Mouse (Mus musculus): Measurements from ENCODE around the gene P2rx2. TPM values are rescaled to one million over a fixed set of nuclear protein-coding genes. Genes with fewer than 3 reads are reported as not detected.

The P2rx2 gene
- 9.9 and 12.2 TPM in 2 replicates for polyA plus RNA-seq (2014; fragmentation: Nextera tagmentation; extraction: Ambion mirVana)

GRCm38 (mm10) chr5:110342648-110343284 lies at the start of gene P2rx2:
P2rx2 (minus strand) TSS chr5:110343212.
- Histone ChIP-seq H3K36me3 (replicated peaks; ENCODE audit: control insufficient read depth, insufficient read depth) (no peaks in the 10 kb centered on the region), H3K27me3 (ENCODE audit: control insufficient read depth, insufficient read depth, low read length) (peaks cover 16% of the 10 kb centered on the region), H3K4me1 (replicated peaks; ENCODE audit: control insufficient read depth, insufficient read depth, low read length) (peaks cover 12% of the 10 kb centered on the region), H3K4me3 (replicated peaks; ENCODE audit: low read length) (peak within 1 kb of the TSS; percentile 51), H3K27ac (no peak within 1 kb of the TSS), H3K9ac (peak within 1 kb of the TSS; percentile 67), H3K4me2 (replicated peaks) (peak within 1 kb of the TSS; percentile 98), H3K9me3 (ENCODE audit: control insufficient read depth, low read length) (no peaks in the 10 kb centered on the region)
- peak; percentile 31 for DNase-seq (ENCODE audit: low spot score)
- 1% methylated on average over 42 of the region's 43 CpGs for WGBS
- peak; percentile 68; the same call in 1 of the 2 replicates for ATAC-seq (ENCODE audit: low FRiP score)

GRCm38 (mm10) chr5:110392727-110393126 lies 49.7 kb upstream of the P2rx2 start:
- no peaks in the 10 kb centered on the region for H3K9me3 ChIP-seq (ENCODE audit: control insufficient read depth, low read length)
- H3K4me2 ChIP-seq (replicated peaks): no peak overlapping the region
- WGBS: 47% methylated on average over 5 of the region's 5 CpGs
- H3K9ac ChIP-seq: no peak overlapping the region
- H3K36me3 ChIP-seq (replicated peaks; ENCODE audit: control insufficient read depth, insufficient read depth): no peaks in the 10 kb centered on the region; the same call in none of the 2 replicates
- no peak overlapping the region for H3K27ac ChIP-seq
- H3K27me3 ChIP-seq (ENCODE audit: control insufficient read depth, insufficient read depth, low read length): no peaks in the 10 kb centered on the region
- H3K4me1 ChIP-seq (replicated peaks; ENCODE audit: control insufficient read depth, insufficient read depth, low read length): peaks cover under 1% of the 10 kb centered on the region
- H3K4me3 ChIP-seq (replicated peaks; ENCODE audit: low read length): no peak overlapping the region
- ATAC-seq (ENCODE audit: low FRiP score) (peak; percentile 16; the same call in 1 of the 2 replicates), DNase-seq (ENCODE audit: low spot score) (no peak)

- H3K4me1 ChIP-seq (replicated peaks; ENCODE audit: control insufficient read depth, insufficient read depth, low read length): peaks cover 12% of the 10 kb centered on the region
- H3K9ac ChIP-seq: no peak overlapping the region
- H3K27ac ChIP-seq: no peak overlapping the region
- ATAC-seq (ENCODE audit: low FRiP score) (no peak), DNase-seq (ENCODE audit: low spot score) (no peak)
- H3K4me3 ChIP-seq (replicated peaks; ENCODE audit: low read length): no peak overlapping the region
- H3K36me3 ChIP-seq (replicated peaks; ENCODE audit: control insufficient read depth, insufficient read depth): no peaks in the 10 kb centered on the region; the same call in 1 of the 2 replicates
- H3K27me3 ChIP-seq (ENCODE audit: control insufficient read depth, insufficient read depth, low read length): no peaks in the 10 kb centered on the region
- H3K4me2 ChIP-seq (replicated peaks): no peak overlapping the region
- WGBS: 90% methylated on average over 4 of the region's 4 CpGs
- no peaks in the 10 kb centered on the region for H3K9me3 ChIP-seq (ENCODE audit: control insufficient read depth, low read length)
Observed at GRCm38 (mm10) chr5:110390631-110391030, 47.6 kb upstream of the P2rx2 start.

- peak overlapping the region; percentile 79 for H3K9ac ChIP-seq
- no peak for DNase-seq (ENCODE audit: low spot score)
- no peaks in the 10 kb centered on the region; the same call in 1 of the 2 replicates for H3K36me3 ChIP-seq (replicated peaks; ENCODE audit: control insufficient read depth, insufficient read depth)
- H3K9me3 ChIP-seq (ENCODE audit: control insufficient read depth, low read length): no peaks in the 10 kb centered on the region
- peak overlapping the region; percentile 67 for H3K4me3 ChIP-seq (replicated peaks; ENCODE audit: low read length)
- peak overlapping the region; percentile 41 for H3K27ac ChIP-seq
- WGBS: 20% methylated on average over 8 of the region's 8 CpGs
- H3K4me2 ChIP-seq (replicated peaks): peak overlapping the region; percentile 65
- no peak for ATAC-seq (ENCODE audit: low FRiP score)
- no peaks in the 10 kb centered on the region for H3K27me3 ChIP-seq (ENCODE audit: control insufficient read depth, insufficient read depth, low read length)
- peaks cover 26% of the 10 kb centered on the region for H3K4me1 ChIP-seq (replicated peaks; ENCODE audit: control insufficient read depth, insufficient read depth, low read length)
Observed at GRCm38 (mm10) chr5:110387332-110387731, 44.3 kb upstream of the P2rx2 start.

GRCm38 (mm10) chr5:110386371-110387330 lies 43.6 kb upstream of the P2rx2 start:
- peak; percentile 89 for ATAC-seq (ENCODE audit: low FRiP score)
- Histone ChIP-seq H3K36me3 (replicated peaks; ENCODE audit: control insufficient read depth, insufficient read depth) (no peaks in the 10 kb centered on the region; the same call in 1 of the 2 replicates), H3K27me3 (ENCODE audit: control insufficient read depth, insufficient read depth, low read length) (no peaks in the 10 kb centered on the region), H3K4me3 (replicated peaks; ENCODE audit: low read length) (peak overlapping the region; percentile 67), H3K9ac (peak overlapping the region; percentile 79), H3K9me3 (ENCODE audit: control insufficient read depth, low read length) (no peaks in the 10 kb centered on the region), H3K4me1 (replicated peaks; ENCODE audit: control insufficient read depth, insufficient read depth, low read length) (peaks cover 26% of the 10 kb centered on the region), H3K4me2 (replicated peaks) (peak overlapping the region; percentile 65), H3K27ac (peak overlapping the region; percentile 71)
- WGBS: 1% methylated on average over 90 of the region's 90 CpGs
- DNase-seq (ENCODE audit: low spot score): peak; percentile 71

GRCm38 (mm10) chr5:110385263-110385662 lies 42.3 kb upstream of the P2rx2 start:
- ATAC-seq (ENCODE audit: low FRiP score) (no peak), DNase-seq (ENCODE audit: low spot score) (no peak)
- 50% methylated on average over 4 of the region's 4 CpGs for WGBS
- Histone ChIP-seq H3K4me2 (replicated peaks) (peak overlapping the region; percentile 65), H3K9me3 (ENCODE audit: control insufficient read depth, low read length) (no peaks in the 10 kb centered on the region), H3K4me3 (replicated peaks; ENCODE audit: low read length) (peak overlapping the region; percentile 67), H3K27me3 (ENCODE audit: control insufficient read depth, insufficient read depth, low read length) (no peaks in the 10 kb centered on the region), H3K4me1 (replicated peaks; ENCODE audit: control insufficient read depth, insufficient read depth, low read length) (peaks cover 26% of the 10 kb centered on the region), H3K36me3 (replicated peaks; ENCODE audit: control insufficient read depth, insufficient read depth) (peaks cover 4% of the 10 kb centered on the region; the same call in 1 of the 2 replicates), H3K9ac (peak overlapping the region; percentile 79), H3K27ac (no peak overlapping the region)

- peaks cover 26% of the 10 kb centered on the region for H3K4me1 ChIP-seq (replicated peaks; ENCODE audit: control insufficient read depth, insufficient read depth, low read length)
- H3K4me3 ChIP-seq (replicated peaks; ENCODE audit: low read length): no peak overlapping the region
- no peak overlapping the region for H3K27ac ChIP-seq
- peak overlapping the region; percentile 65 for H3K4me2 ChIP-seq (replicated peaks)
- 77% methylated on average over 6 of the region's 6 CpGs for WGBS
- no peak for ATAC-seq (ENCODE audit: low FRiP score)
- H3K9ac ChIP-seq: no peak overlapping the region
- H3K27me3 ChIP-seq (ENCODE audit: control insufficient read depth, insufficient read depth, low read length): no peaks in the 10 kb centered on the region
- H3K9me3 ChIP-seq (ENCODE audit: control insufficient read depth, low read length): no peaks in the 10 kb centered on the region
- peaks cover 6% of the 10 kb centered on the region; the same call in 1 of the 2 replicates for H3K36me3 ChIP-seq (replicated peaks; ENCODE audit: control insufficient read depth, insufficient read depth)
- no peak for DNase-seq (ENCODE audit: low spot score)
Observed at GRCm38 (mm10) chr5:110384491-110384890, 41.5 kb upstream of the P2rx2 start.

- WGBS: 94% methylated on average over 4 of the region's 4 CpGs
- Histone ChIP-seq H3K9ac (no peak overlapping the region), H3K36me3 (replicated peaks; ENCODE audit: control insufficient read depth, insufficient read depth) (peaks cover 51% of the 10 kb centered on the region), H3K4me2 (replicated peaks) (no peak overlapping the region), H3K4me3 (replicated peaks; ENCODE audit: low read length) (no peak overlapping the region), H3K4me1 (replicated peaks; ENCODE audit: control insufficient read depth, insufficient read depth, low read length) (peaks cover 6% of the 10 kb centered on the region), H3K9me3 (ENCODE audit: control insufficient read depth, low read length) (no peaks in the 10 kb centered on the region), H3K27me3 (ENCODE audit: control insufficient read depth, insufficient read depth, low read length) (no peaks in the 10 kb centered on the region), H3K27ac (no peak overlapping the region)
- no peak for ATAC-seq (ENCODE audit: low FRiP score)
- no peak for DNase-seq (ENCODE audit: low spot score)
Observed at GRCm38 (mm10) chr5:110379823-110380222, 36.8 kb upstream of the P2rx2 start.

- 92% methylated on average over 14 of the region's 15 CpGs for WGBS
- H3K36me3 ChIP-seq (replicated peaks; ENCODE audit: control insufficient read depth, insufficient read depth): peaks cover 58% of the 10 kb centered on the region
- ATAC-seq (ENCODE audit: low FRiP score): no peak; the same call in 1 of the 2 replicates
Observed at GRCm38 (mm10) chr5:110379086-110379485, 36.1 kb upstream of the P2rx2 start.

More at GRCm38 (mm10) chr5:110379086-110379485, 36.1 kb upstream of the P2rx2 start:
- no peak for DNase-seq (ENCODE audit: low spot score)
- Histone ChIP-seq H3K4me1 (replicated peaks; ENCODE audit: control insufficient read depth, insufficient read depth, low read length) (no peaks in the 10 kb centered on the region; the same call in 1 of the 2 replicates), H3K27ac (no peak overlapping the region), H3K9me3 (ENCODE audit: control insufficient read depth, low read length) (no peaks in the 10 kb centered on the region), H3K4me3 (replicated peaks; ENCODE audit: low read length) (no peak overlapping the region), H3K27me3 (ENCODE audit: control insufficient read depth, insufficient read depth, low read length) (no peaks in the 10 kb centered on the region), H3K4me2 (replicated peaks) (no peak overlapping the region), H3K9ac (no peak overlapping the region)

All from hindbrain, embryonic 14.5 days (tissue).